9 mouse cellular contexts compared by ENCODE assay signal in the genomic region with DNA sequence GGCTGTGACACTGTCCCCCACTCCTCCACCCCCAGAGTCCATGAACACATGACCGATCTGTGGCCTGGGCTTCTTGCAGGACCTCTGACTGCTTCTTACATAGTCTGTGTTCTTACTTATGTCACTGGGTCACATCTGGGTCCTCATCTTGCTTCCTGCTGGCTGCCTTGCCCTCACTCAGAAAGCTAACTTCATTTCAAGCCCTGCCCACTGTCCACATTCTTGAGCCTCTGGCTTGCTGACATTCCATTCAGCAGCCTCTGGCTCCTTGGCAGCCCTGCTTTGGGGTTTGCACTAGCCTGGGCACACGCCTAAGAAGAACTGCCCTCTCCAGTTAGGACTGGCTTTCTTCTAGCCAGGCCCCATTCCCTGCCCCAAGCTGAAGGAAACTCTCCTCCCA.
A peak's percentile ranks its signal among the peaks of the same experiment; 100 is the strongest.
DNase-seq lines count a peak whose midpoint lies in the region; ATAC-seq and TF ChIP-seq lines count a peak whose summit lies in the region.
"Had no signal": no experiment of that assay in that cellular context is flagged by ENCODE, and none has a peak within 500 bp of the region (broad histone marks: within the 10 kb centered on the region; RNA-seq: fewer than 3 reads in every experiment).

No protein-coding gene starts in this region.

- no peaks in the 10 kb centered on the region for H3K27me3 ChIP-seq in lung, embryonic 15.5 days

- intact Hi-C loops in gastrocnemius, adult 2 months (cut with DNase I), result no loop called here

- no peaks in the 10 kb centered on the region for H3K9me3 ChIP-seq in lung, embryonic 15.5 days
- H3K9me3 ChIP-seq: liver, embryonic 13.5 days had no signal

- H3K9ac ChIP-seq in lung, embryonic 15.5 days, result no peak overlapping the region
- H3K9ac ChIP-seq: liver, embryonic 13.5 days had no signal

- peak overlapping the region; percentile 75 for H3K27ac ChIP-seq in gastrocnemius, adult 2 months
- peak overlapping the region; percentile 87 for H3K27ac ChIP-seq in lung, embryonic 15.5 days
- H3K27ac ChIP-seq: liver, embryonic 13.5 days had no signal

- no peak overlapping the region for H3K4me2 ChIP-seq in lung, embryonic 15.5 days
- H3K4me2 ChIP-seq: liver, embryonic 13.5 days had no signal

- H3K4me1 ChIP-seq in lung, embryonic 15.5 days, result peaks cover 60% of the 10 kb centered on the region
- H3K4me1 ChIP-seq: liver, embryonic 13.5 days had no signal

- DNase-seq in gastrocnemius, adult 2 months, result peak; percentile 44
- no peak for DNase-seq in gastrocnemius, adult 18-20 months (ENCODE audit: low spot score)
- peak; percentile 16 for DNase-seq in urinary bladder, postnatal 14 days (ENCODE audit: low spot score)
- DNase-seq in urinary bladder, postnatal 25 days (ENCODE audit: low spot score), result no peak
- no peak for DNase-seq in thymus, postnatal 14 days
- DNase-seq in frontal cortex, postnatal 25 days (ENCODE audit: low spot score in 2 of 2), result no peak
- DNase-seq in adrenal gland, postnatal 10 days, result no peak
- DNase-seq: liver, embryonic 13.5 days had no signal

- H3K36me3 ChIP-seq in lung, embryonic 15.5 days, result no peaks in the 10 kb centered on the region
- H3K36me3 ChIP-seq: liver, embryonic 13.5 days had no signal

- WGBS in lung, embryonic 15.5 days, result 44% methylated on average over 2 of the region's 2 CpGs

- H3K4me3 ChIP-seq in gastrocnemius, adult 2 months, result no peak overlapping the region
- no peak overlapping the region for H3K4me3 ChIP-seq in lung, embryonic 15.5 days
- H3K4me3 ChIP-seq: liver, embryonic 13.5 days had no signal

- no peak for TF ChIP-seq CTCF in gastrocnemius, adult 2 months (IDR thresholded peaks at IDR 0.05)

- ATAC-seq in lung, embryonic 15.5 days (ENCODE audit: borderline replicate concordance, extremely low read depth, low FRiP score, low TSS enrichment), result peak; percentile 72

Comparison
In these comparisons a context has a peak if more than half of its experiments do, and no peak if none do; other contexts are left out.
1. DNase-seq: peak in gastrocnemius, adult 2 months (single experiment) and urinary bladder, postnatal 14 days (single experiment); none in gastrocnemius, adult 18-20 months (single experiment), urinary bladder, postnatal 25 days (single experiment), thymus, postnatal 14 days (single experiment), frontal cortex, postnatal 25 days (0 of 2) and adrenal gland, postnatal 10 days (single experiment).